Mouse (Mus musculus) gastrocnemius, postnatal 25 days (tissue): ENCODE measurements around the gene Abca17. TPM values are rescaled to one million over a fixed set of nuclear protein-coding genes. Genes with fewer than 3 reads are reported as not detected.

Experiments
- DNase-seq: peaks from one replicate; pipeline ENCODE4 v3.0.0; 2022
- total RNA-seq, 2 experiments: library from RNA; stranded (reverse); gene quantifications; 1 replicate in 1 of 2; 2 replicates in 1 of 2; pipeline ENCODE4 v1.2.3; 2021

The Abca17 gene
- total RNA-seq, 2 experiments from 2014 or later, result not detected

- DNase-seq, result no peak
Observed at GRCm38 (mm10) chr17:24346831-24347230, 4.0 kb downstream of the Abca17 start.

GRCm38 (mm10) chr17:24344672-24345071, 6.2 kb downstream of the Abca17 start:
- no peak for DNase-seq

DNA sequence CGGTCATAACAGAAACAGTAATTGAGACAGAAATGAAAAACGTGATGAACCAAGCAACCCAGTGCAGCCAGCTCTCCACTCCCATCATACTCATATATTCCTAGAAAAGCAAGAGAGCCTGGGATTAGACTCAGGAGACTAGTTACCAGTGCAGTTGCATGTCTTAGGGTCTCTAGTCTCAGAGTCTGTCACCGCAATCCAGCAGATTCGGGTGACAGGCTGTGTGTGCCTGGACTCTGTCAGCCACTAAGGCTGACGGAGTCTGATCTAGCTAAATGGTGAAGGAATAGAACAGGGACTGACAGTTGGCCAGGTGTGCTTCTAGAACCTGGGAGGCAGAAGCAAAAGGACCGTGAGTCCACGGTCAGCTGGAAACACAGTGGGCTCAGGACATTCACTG, 23.2 kb downstream of the Abca17 start:
- DNase-seq, result no peak

DNA sequence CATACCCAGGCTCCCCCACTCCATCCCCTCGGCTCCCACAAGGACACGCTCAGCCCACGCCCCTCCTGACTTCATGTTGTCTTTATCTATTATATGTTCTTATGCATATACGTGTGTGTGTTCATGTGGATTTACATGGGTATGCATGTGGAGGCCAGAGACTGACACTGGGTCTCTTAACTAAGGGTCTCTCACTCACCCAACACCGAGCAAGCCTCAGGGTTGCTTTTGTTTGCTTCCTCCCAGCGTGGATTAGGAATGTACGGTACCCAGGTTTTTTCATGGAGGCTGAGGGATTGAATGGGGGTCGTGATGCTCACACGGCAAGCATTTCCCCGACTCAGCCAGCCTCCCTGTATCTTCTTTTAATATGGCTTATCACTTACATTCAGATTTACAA, 25.8 kb downstream of the Abca17 start:
- no peak for DNase-seq

DNA sequence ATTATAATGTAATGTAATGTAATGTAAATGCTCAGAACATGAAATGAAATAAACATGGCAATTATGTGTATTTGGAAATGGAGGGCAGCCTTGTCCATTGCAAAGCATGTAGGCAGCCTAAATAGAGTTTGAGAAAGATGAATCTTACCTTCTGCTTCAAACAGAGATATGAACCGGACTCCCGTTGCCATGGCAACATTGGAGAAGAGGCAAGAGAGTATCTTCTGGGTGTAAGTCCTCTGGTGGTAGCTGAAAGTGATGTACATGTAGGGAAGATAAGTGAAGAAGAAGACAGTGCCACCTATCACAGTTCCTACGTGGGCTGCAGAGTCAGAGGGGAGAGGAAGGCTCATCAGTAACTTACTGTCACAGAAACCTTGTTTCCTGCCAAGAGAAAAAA, 30.0 kb downstream of the Abca17 start:
- DNase-seq, result no peak

- DNase-seq, result peak; percentile 14
Observed at GRCm38 (mm10) chr17:24307500-24307899, 43.4 kb downstream of the Abca17 start.

DNA sequence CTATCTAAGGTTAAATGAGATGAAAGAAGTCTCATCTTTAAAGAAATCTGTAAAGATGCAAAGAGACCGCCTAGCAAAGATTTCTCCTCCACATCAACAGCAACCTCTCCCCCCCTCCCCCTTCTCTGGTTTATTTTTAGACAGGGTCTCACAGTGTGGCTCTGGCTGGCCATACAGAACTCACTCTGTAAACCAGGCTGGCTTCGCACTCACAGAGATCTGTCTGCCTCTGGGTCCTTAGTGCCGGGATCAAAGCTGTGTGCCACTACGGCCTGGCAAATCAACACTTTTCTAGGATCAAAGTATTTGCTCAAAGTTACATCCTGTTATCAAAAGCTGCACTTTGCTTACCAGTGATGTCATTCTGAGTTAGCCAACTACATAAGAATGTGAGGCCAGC, 50.2 kb downstream of the Abca17 start:
- DNase-seq, result no peak

DNA sequence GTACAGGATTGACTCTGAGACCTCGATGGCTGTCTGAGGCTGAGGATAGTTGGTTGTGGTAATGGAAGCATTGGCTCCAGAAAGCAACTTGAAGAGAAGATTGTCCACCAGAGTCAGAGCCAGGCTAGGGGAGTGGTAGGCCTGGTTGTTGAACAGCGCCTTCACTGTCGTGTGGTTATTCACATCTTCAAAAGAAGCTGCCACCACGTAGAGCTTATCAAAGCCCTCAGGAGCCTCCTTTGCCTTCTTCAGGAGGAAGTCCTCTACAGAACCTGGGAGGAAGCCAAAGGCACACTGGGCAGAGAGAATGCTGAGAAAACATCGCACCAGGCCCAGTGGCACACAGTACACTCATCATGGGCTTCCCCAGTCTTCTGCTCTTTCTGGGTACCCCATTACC, 61.5 kb downstream of the Abca17 start:
- DNase-seq, result no peak

DNA sequence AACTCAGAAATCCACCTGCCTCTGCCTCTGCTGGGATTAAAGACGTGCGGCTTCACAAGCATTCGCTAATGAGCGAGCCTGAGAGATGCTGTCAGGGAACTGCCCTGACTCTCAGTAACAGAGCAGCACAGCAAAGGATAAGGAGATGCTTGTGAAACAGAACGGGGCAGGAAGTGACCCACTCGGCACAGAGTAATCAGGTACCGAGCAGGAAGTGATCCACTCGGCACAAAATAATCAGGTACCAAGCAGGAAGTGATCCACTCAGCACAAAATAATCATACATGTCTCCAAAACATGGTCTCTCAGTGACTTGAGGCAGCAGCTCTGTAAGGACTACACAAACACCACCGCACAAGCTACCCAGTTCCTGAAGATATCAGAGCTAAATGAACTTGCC, 62.4 kb downstream of the Abca17 start:
- no peak for DNase-seq

DNA sequence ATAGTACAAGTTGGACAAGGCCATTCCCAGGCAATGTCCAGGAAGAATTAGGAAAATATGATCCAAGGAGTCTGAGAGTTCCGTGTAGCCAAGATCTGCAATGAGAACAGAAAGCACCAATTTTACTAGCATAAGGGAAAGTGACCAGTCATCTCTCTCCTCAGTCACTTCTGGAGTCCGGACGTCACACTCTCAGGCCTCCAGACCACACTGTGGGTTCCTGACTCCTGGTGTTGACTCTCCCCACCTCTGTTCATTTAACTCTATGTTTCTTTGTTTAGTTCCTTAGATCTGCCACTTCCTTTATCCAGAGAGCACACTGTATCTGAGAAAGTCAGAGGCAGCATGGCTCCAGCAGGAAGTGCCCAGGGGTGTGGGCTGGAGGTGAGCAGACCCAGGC, 65.2 kb downstream of the Abca17 start:
- no peak for DNase-seq

GRCm38 (mm10) chr17:24283266-24283818, 67.5 kb downstream of the Abca17 start:
- DNase-seq, result no peak

DNA sequence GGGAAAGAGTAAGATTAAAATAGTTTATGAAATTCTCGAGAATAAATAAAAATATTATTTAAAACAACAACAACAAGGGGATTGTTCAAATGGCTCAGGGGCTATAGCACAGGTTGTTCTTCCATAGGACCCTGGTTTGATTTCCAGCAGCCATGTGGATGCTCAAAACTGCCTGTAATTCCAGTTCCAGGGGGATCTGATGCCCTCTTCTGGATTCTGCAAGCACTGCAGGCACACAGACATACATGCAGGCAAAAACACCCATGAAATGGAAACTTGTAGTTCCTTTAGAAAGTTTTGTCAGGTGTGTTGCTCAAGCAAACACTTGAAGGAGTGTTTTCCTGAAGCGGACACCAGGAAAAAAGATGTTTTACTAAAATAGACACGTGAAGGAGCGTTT, 68.2 kb downstream of the Abca17 start:
- DNase-seq, result no peak

GRCm38 (mm10) chr17:24279907-24280306, 71.0 kb downstream of the Abca17 start:
- DNase-seq, result no peak

GRCm38 (mm10) chr17:24267133-24267532, 83.7 kb downstream of the Abca17 start:
- DNase-seq, result no peak

GRCm38 (mm10) chr17:24264766-24265165, 86.1 kb downstream of the Abca17 start:
- DNase-seq, result no peak

DNA sequence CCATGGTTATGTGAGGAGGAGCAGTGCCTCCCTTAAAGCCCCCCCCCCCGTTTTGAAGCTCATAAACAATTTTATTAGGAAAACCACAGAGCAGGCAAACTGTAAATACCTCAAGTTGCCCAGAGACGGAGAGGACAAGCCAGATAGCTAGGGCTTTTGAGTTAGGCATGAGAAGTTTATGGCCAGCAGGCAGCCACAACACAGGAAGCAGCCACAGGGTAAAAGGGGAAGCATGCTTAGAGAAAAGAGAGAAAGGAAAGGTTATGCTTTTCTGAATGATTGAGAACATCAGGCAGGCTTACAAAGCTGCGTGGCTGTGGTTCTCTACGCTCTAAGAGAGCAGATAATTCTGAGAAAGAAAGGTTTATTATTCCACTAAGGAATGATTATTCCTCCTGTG, 90.4 kb downstream of the Abca17 start:
- DNase-seq, result no peak

DNA sequence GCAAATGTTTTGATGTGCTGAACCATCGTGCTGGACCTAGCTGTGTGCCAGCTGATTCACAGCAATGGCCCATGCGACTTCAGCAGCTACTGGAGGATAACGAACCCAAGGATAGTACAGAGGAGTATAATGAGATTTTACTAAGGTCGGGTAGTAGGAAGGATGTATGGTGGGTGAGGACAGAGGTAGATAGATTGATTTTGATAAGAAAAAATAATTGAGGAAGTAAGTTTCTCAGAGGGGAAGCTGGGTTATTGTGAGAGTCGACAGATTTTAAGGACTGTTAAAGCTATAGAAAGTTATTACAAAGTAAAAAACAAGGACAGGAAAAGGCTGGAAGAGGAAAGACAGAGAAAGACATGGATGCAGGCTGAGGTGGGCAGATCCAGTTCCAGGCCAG, 91.2 kb downstream of the Abca17 start:
- DNase-seq, result no peak

DNA sequence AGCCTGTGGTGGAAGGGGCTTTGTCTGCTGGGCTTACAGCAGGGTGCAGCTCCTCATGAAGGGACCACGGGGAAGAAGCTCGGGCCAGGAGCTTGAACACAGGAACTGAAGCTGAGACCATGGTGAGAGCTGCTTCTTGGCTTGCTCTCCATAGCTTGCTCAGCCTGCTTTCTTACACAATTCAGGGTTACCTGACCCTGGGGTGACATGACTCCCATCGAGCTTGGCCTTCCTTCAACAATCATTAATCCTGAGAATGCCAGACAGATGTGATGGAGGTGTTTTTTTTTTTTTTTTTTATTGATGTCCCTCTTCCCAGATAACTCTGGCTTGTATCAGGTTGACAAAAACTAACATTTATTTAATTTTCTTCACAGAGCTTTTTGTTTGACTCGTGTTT, 91.9 kb downstream of the Abca17 start:
- DNase-seq, result no peak

- no peak for DNase-seq
Observed at GRCm38 (mm10) chr17:24252329-24252728, 98.5 kb downstream of the Abca17 start.

DNA sequence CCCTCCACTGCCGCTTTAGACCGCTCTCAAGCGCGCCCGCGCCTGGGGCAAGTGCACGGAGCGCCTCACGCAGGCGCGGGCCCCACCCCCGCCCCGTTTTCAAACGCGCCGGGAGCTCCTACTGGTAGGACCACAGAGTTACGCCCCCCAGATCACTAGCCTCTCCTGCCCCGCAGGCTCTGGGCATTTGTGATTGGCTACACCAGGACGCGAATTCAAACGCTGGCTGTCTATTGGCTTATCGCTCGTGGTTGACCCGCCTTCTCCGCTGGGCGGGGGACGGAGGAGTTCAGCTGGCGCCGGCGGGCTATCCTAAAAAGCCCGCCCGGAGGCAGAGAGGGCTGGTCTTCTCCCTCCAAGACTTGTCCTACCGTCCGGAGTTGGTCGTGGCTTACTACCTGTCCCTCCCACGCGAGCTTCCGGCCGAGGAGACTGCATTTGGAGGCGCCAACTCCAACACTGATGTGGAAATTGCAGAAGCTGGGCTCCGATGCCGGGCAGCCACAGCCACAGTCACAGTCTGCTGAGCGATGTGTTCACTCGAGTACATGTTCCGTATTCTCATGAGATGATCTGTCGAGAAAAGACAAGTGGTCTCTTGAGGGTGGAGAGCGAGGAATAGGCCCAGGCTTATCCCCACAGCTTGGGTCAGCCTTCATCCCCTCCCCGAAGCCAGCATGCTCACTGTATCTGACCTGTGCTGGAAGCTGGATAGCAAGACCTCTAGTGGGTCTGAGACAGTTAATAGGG, 99.4 kb downstream of the Abca17 start, which contains the start of gene Ccnf:
TSS of gene Ccnf (minus strand) at position 165 of the 750 bp plus-strand sequence.
- DNase-seq, result peak; percentile 97

DNA sequence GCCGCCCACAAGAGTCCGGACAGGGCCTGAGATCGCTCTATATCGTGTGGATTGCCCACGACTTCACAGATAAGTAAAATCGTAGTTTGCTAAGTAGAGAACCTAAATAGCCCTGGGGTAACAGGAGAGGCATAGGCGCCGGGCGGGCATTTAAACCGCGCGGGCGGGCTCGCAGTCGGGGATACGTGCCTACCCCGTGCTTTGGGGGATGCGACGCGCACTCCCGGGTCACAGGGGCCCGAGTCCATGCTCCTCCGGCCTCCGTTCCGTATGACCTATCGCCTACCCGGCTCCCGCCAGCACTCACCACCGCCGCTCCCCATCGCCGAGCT, 99.9 kb downstream of the Abca17 start:
- no peak for DNase-seq

DNA sequence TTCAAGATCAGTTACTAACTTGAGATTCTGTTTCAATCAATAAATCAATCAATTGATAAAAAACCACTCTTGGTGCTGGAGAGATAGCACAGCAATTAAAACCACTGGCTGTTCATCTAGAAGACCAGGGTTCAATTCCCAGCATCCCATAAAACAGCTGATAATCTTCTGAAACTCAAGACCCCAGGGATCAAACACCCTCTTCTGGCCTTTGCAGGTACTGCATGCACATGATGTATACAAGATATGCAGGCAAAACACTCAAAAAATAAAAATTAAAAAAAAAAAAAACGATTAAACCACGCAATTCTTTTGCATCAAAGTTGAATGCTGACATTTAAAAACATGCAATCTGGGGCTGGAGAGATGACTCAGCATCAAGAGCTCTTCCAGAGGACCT, 102.2 kb downstream of the Abca17 start:
- no peak for DNase-seq

GRCm38 (mm10) chr17:24244061-24244460, 106.8 kb downstream of the Abca17 start:
- no peak for DNase-seq

GRCm38 (mm10) chr17:24243311-24243969, 107.4 kb downstream of the Abca17 start:
- no peak for DNase-seq
